Mouse (Mus musculus) urinary bladder, adult 2 months (tissue): Measurements from ENCODE around the gene Olfr834. TPM values are rescaled to one million over a fixed set of nuclear protein-coding genes. Genes with fewer than 3 reads are reported as not detected.

Experiments
- DNase-seq: peaks from one replicate; pipeline ENCODE4 v3.0.0; 2022; ENCODE audit warnings: low spot score
- polyA plus RNA-seq: library from polyadenylated mRNA; depleted of rRNA; stranded (reverse); fragments of >200 nt; gene quantifications from 2 replicates; pipeline ENCODE4 v1.2.3, GENCODE M21; 2012; rRNA removed

Gene Olfr834
- polyA plus RNA-seq: not detected in 2 replicates

- DNase-seq: no peak
Observed at GRCm38 (mm10) chr9:18987690-18988089, at the start of gene Olfr834. Gene Olfr834, plus strand, starts transcription at chr9:18987990.

GRCm38 (mm10) chr9:18962021-18962420 lies 25.8 kb upstream of the Olfr834 start:
- DNase-seq: no peak

DNA sequence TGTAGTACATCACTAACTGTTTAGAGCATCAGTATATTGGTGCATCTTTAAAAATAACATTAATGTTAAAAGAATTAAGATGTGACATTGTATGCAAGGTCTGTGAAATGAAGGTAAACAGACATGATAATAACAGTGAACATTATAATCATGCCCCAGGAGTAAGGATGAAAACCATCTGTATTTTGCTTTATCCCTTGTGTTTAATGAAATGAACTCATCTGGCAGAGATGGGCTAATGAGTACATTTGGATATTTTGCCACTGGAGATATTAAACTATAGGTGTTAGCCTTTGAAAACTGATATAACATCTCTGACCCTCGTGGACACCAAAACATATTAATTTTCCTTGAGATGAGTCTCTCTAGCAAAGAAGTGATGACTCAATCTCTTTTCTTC lies 44.6 kb downstream of the Olfr834 start, which contains the start of gene Olfr835:
Gene Olfr835, plus strand, starts transcription at position 301 of the 400 bp plus-strand sequence.
- no peak for DNase-seq

Other genes starting within 250 kb of the Olfr834 start
- gene Olfr24, start 224.0 kb upstream of the Olfr834 start, polyA plus RNA-seq: not detected in 2 replicates
- gene Olfr828, start 168.5 kb upstream of the Olfr834 start, polyA plus RNA-seq: not detected in 2 replicates
- not detected in 2 replicates for gene Olfr829, start 133.1 kb upstream of the Olfr834 start, polyA plus RNA-seq
- gene Olfr830, start 113.3 kb upstream of the Olfr834 start, polyA plus RNA-seq: not detected in 2 replicates
- gene Olfr832, start 50.9 kb upstream of the Olfr834 start, polyA plus RNA-seq: not detected in 2 replicates
- not detected in 2 replicates for gene Olfr835, start 44.7 kb downstream of the Olfr834 start, polyA plus RNA-seq
- gene Olfr836, start 132.4 kb downstream of the Olfr834 start, polyA plus RNA-seq: not detected in 2 replicates
- gene Olfr837, start 148.3 kb downstream of the Olfr834 start, polyA plus RNA-seq: not detected in 2 replicates
- gene Olfr839-ps1, start 189.3 kb downstream of the Olfr834 start, polyA plus RNA-seq: not detected in 2 replicates